Mouse (Mus musculus) retina, adult 2 months (tissue): ENCODE data around the gene Lifr.

ENCODE experiments used
- DNase-seq: peaks from one replicate; pipeline ENCODE4 v3.0.0-alpha.2; 2012; ENCODE audit warnings: low read depth, low spot score

Gene Lifr

GRCm38 (mm10) chr15:7157658-7158057, 67.2 kb downstream of the Lifr start:
- no peak for DNase-seq

DNA sequence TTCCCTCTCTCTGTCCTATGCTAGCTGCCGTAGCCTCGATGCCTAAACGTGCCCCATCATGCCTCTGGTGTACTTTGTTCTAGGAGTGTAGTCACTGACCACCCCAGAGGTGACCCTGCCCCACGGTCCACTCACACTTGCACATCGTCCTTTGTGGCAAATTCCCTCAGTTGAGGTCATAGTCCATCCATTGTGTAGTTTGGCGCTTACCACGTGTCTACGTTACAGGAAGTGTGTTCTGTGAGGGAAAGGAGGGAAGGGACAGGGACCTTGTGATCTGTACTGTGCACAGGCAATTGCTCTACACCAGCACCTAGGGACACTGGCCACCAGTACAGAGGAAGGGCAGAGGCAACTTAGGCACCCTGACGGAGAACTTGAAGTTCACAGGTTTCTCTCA, 69.5 kb downstream of the Lifr start:
- DNase-seq, result no peak

DNA sequence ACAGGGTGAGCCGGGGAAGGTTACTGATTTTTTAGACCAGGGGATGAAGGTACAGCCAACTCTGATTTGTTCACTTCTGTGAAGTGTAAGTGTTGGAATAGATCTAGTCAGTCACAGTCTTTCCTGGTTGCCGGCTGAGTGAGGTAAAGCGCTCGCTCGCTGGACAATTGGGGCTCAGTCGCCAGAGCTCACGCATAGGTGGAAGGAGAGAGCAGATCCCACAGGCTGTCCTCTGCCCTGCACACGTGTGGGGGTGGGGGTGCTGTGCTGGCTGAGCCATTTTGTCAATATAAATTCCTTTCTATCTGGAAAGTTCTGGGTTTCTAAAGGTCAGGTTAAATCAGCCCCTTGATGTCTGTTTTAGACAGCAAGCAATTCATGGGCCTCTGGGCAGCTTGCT, 69.9 kb downstream of the Lifr start:
- DNase-seq, result no peak

DNA sequence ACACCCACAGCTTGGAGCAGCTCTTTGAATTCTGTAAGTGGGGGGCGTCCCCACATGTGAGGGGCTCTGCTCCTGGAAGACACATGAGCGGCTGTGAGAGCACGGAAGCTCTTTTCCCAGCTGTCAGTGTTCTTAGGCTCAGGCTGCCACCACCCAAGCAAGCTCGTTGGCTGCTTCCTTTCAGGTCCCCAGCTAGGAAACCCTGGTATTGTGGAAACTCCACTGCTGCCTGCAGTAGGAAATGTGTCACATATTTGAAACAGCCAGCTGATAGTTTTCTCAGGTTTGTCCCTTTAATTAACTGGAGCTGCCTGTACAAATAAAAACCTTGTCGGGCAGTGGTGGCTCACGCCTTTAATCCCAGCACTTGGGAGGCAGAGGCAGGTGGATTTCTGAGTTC, 73.4 kb downstream of the Lifr start:
- DNase-seq, result no peak

DNA sequence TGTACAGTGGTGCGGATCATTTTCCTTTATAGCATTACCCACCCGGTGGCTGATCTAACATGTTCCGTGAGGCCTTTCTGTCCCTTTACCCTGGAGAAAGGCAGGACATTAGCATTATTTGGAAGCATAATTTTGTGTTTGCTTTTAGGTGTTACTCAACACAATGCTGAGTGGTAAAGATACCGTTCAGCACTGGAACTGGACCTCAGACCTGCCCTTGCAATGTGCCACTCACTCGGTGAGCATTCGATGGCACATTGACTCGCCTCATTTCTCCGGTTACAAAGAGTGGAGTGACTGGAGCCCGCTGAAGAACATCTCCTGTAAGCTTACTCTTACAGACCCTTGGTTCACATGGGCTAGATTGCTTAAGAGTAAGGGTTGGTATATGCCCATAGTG, 76.3 kb downstream of the Lifr start:
- DNase-seq, result no peak

DNA sequence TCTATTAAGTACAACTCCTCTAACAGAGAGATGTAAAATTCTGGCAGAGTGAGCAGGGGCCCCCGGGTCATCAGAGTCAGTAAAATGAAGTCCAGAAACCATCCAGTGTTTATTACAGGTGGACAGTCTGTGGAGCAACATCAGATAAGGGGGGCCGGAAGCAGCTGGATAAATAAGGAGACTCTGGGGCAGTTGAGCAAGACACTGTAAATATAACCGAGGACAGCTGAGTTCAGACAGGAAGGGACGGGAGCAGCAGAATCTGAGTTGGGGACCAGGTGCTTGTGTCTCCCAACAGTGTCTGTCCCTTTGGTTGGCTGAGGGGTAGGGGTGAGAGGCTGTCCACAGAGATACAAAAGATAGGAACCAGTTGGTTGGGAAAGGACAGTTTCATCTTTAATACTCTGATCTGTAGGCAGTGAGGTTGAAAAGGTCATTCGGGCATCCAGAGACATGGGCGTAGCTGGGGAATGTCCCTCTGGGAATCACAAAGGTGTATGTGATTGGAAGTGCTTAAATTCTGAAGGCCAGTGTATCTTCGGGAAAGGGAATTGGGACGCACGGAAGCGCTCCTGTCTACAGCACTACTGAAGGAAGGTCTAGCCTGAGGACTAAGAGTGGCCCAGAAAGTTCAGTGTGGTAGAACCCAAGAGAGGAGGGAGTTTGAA, 77.0 kb downstream of the Lifr start:
- no peak for DNase-seq

DNA sequence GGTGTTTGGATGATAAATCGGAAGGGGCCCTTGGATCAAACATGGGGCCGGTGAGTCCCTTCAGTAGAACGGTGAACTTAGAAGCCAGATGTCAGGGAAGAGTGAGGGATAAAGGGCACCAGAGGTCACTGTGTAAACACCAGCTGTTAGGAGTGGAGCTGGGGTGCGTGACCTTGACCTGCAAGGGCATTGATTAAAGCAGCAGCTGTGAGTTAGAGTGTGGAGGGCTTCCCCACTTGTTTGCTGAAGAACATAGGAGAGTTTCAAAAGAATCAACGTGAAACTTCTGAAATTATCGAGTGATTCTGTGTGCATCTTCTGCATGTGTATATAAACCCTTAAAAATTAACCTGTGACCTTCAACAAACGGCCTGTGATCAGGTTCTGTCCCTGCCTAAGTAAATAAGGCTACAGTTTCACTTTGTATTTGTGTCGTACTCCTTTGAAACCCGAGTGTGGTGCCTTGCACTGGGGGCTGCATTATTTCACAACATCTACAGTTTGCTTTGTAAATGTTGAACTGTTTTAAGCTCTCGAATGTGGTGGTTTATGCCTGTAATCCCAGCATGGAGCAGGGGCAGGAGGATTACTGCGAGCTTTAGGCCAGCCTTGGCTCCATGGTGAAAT, 77.6 kb downstream of the Lifr start:
- DNase-seq, result no peak

DNA sequence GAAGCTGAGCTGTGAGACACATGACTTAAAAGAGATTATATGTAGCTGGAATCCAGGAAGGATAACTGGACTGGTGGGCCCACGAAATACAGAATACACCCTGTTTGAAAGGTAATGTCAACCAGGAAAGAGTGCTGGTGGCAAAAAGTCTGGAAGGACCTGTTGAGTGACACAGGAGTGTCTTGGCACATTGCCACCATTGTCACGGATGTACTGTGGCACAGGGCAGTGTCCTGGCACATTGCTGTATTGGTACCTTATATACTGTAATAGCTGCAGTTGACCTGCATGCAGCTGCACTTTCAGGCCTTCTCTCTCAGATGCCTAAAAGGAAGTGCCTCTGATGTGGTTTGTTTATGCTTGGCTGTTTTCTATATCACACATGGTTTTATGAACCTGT, 82.5 kb downstream of the Lifr start:
- no peak for DNase-seq

DNA sequence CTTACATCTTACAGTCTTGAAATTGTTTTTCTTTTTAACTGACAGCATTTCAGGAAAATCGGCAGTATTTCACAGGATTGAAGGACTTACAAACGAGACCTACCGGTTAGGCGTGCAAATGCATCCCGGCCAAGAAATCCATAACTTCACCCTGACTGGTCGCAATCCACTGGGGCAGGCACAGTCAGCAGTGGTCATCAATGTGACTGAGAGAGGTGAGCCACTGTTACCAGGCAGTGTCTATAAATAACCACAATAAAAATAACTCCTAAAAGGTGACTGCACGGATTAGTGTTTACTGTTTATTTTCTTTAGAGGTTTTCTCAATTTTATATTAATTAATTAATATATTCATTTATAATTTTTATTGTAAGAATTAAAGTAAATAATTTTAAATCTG, 82.9 kb downstream of the Lifr start:
- no peak for DNase-seq

GRCm38 (mm10) chr15:7173776-7174175, 83.4 kb downstream of the Lifr start:
- no peak for DNase-seq

- no peak for DNase-seq
Measured at GRCm38 (mm10) chr15:7180576-7180975, 90.2 kb downstream of the Lifr start.

DNA sequence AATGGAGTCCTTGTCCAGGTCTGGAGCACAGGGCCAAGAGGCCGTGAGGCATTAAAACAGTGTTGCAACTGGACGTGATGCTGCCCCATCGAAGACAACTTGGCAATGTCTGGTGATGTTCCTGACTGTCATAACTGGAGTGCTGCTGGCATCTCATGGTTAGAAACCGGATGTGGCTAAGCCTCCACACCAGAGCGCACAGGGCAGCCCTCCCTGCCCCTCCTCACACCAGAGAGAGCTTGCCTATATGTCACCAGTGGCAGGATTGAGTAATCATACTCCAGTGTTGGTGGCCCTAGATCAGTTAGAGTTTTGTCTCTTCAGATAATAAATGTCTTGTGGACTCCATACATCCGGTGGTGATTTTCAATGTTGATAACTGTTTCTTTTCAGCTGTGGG, 97.3 kb downstream of the Lifr start:
- DNase-seq, result no peak

GRCm38 (mm10) chr15:7189678-7190454, 99.5 kb downstream of the Lifr start:
- DNase-seq, result no peak

DNA sequence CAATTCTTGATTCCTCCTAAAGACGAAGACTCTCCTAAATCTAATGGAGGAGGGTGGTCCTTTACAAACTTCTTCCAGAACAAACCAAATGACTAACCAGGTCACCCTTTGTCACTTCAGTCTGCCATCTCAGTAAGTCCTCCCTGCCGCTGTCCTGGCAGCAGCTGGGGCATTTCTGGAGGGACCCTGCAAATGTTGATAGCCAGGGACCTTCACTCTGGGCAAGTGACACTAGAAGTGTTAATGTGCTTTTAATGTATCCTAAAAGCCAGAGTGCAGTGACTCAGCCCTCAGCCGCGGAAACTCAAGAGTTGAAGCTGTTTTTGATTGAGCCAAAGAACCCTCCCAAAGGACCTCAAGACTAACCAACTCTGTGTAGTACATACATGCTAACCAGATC, 100.7 kb downstream of the Lifr start:
- no peak for DNase-seq

DNA sequence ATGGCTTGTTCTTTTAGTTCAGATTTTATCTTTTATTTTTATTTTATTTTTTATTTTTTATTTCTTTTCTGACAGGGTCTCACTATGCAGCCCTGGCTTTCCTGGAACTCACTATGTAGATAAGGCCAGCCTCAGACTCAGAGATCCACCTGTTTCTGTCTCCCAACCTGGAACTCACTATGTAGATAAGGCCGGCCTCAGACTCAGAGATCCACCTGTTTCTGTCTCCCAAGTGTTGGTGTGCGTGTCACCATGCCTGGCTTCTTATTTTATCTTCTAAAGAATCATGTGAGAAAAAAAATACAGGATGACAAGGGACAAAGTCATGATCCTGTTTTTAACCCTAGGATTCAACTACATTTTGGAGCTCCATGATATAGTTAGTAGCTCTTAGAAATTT, 102.2 kb downstream of the Lifr start:
- DNase-seq, result no peak

GRCm38 (mm10) chr15:7194147-7194720, 103.8 kb downstream of the Lifr start:
- DNase-seq, result no peak

- DNase-seq, result no peak
Measured at GRCm38 (mm10) chr15:7194748-7195221, 104.4 kb downstream of the Lifr start.

- DNase-seq, result no peak
Measured at GRCm38 (mm10) chr15:7197652-7198445, 107.4 kb downstream of the Lifr start.

- DNase-seq, result no peak
Measured at GRCm38 (mm10) chr15:7198816-7199215, 108.4 kb downstream of the Lifr start.

- no peak for DNase-seq
Measured at GRCm38 (mm10) chr15:7200286-7200685, 109.9 kb downstream of the Lifr start.
